Mouse (Mus musculus) CD4-positive naive resting alpha-beta T cell, adult 57 days (primary cell): ENCODE data around the gene Coq4. TPM values are rescaled to one million over a fixed set of nuclear protein-coding genes. Genes with fewer than 3 reads are reported as not detected.

Experiments used
- total RNA-seq: library from RNA; stranded (reverse); gene quantifications from one replicate; pipeline ENCODE4 v1.2.4, GENCODE M21; 2023

Coq4 gene
- total RNA-seq = 3.8 TPM

GRCm38 (mm10) chr2:29787104-29787917 lies at the start of gene Coq4:
Coq4 (plus strand) TSS chr2:29787493.

GRCm38 (mm10) chr2:29751497-29751896 lies 35.8 kb upstream of the Coq4 start, which contains the start of gene Gm13420:
Gm13420 (minus strand) TSS chr2:29751685.

GRCm38 (mm10) chr2:29787937-29788681 lies 816 bp downstream of the Coq4 start, which contains the start of gene Trub2:
Trub2 (minus strand) TSS chr2:29788502.

GRCm38 (mm10) chr2:29802075-29802826 lies 15.0 kb downstream of the Coq4 start, which contains the start of gene Slc27a4:
Slc27a4 (plus strand) TSS chr2:29802634.

GRCm38 (mm10) chr2:29820025-29820817 lies 32.9 kb downstream of the Coq4 start, which contains the start of gene Urm1:
Urm1 (plus strand) TSS chr2:29820075.

Other genes with a start within 250 kb of the Coq4 start
- 142 TPM for gene Rapgef1, start 167.8 kb upstream of the Coq4 start, total RNA-seq
- not detected for gene Gm13420, start 35.8 kb upstream of the Coq4 start, total RNA-seq
- gene Gm13547, start 28.2 kb upstream of the Coq4 start, total RNA-seq = 2.6 TPM
- gene Trub2, start 1.0 kb downstream of the Coq4 start, total RNA-seq = 42.2 TPM
- gene Slc27a4, start 15.1 kb downstream of the Coq4 start, total RNA-seq = 17.5 TPM
- 38.6 TPM for gene Urm1, start 32.6 kb downstream of the Coq4 start, total RNA-seq
- 0.62 TPM for gene Cercam, start 81.7 kb downstream of the Coq4 start, total RNA-seq
- 78.7 TPM for gene Odf2, start 101.7 kb downstream of the Coq4 start, total RNA-seq
- gene Gle1, start 147.9 kb downstream of the Coq4 start, total RNA-seq = 60.2 TPM
- 311 TPM for gene Sptan1, start 178.1 kb downstream of the Coq4 start, total RNA-seq